Mouse (Mus musculus): ENCODE results near the gene Lrsam1.

Lrsam1 gene

DNA sequence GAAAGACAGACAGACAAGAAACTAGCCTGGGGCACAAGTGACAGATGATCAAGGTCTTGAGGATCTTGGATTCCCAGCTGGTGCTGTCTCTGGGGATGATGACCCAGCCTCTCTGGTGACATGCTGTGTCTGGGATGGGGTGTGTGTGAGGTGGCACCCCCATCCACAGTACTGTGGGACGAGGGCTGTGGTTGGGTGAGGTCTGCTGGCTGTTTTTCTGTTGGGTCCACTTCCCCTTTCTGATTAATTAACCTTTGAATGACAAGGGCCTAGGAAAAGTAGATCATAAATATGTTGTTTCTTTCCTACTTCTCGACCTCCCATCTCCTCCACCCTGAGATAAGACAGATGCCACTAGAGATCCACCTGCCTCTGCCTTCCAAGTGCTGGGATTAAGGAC lies 67.3 kb downstream of the Lrsam1 start:
- no peak for DNase-seq (ENCODE audit: low spot score)

DNA sequence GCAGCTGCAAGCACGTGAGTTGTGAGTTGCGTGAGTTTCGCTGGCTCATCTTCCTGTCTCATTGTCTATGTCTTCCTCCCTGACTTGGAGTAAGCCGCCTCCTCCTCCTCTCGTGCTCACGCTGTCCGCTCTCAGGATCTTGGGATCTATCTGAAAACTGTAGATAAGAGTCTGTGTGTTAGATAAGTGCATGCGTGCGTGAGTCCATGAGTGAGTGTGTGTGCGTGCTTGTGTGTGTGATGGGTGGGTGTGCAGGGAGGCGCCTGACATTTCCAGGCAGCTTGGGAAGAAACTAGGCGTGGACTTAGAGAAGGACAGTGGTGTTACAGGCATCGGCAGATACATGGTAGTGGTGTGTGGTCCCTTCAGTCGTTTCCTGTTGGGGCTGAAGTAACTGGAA lies 68.9 kb downstream of the Lrsam1 start:
- no peak for DNase-seq (ENCODE audit: low spot score)

DNA sequence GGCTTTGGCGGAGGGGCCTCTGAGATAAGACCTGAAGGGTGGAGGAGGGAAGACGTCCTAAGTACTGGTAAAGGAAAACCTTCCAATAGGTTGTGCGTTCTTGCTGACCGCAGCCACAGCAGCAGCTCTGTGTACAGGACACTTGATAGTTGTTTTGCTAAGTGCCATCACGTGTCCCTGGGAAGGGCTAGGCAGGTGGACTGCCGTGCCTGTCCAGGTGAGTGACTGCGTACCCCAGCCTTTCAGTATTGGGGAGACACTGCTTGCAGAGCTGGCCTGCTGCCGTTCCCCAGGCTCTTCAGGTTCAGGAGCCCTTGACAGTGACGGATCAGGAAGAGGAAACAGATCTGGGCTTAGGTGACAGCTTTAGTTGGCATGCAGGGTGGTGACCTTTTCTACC lies 70.1 kb downstream of the Lrsam1 start:
- no peak for DNase-seq (ENCODE audit: low spot score)

DNA sequence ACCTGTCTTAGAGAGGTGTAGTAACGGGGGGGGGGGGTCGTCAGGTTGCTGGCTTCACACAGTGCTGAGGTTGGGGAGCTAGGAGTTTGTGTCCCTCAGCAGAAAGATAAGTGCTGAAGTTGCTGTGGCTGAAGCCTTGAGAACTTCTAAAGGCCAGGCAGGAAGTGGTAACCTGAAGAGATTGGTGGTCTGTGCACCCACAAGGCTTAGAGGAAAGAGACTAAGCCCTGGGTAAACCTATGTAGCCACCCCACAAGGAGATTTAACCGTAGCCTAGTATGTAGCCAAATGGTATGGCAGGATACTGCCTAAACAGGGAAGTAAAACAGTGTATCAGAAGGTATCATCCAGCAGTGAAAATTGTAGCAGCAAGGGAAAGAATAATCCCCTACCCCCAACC lies 71.1 kb downstream of the Lrsam1 start:
- DNase-seq (ENCODE audit: low spot score), result no peak

DNA sequence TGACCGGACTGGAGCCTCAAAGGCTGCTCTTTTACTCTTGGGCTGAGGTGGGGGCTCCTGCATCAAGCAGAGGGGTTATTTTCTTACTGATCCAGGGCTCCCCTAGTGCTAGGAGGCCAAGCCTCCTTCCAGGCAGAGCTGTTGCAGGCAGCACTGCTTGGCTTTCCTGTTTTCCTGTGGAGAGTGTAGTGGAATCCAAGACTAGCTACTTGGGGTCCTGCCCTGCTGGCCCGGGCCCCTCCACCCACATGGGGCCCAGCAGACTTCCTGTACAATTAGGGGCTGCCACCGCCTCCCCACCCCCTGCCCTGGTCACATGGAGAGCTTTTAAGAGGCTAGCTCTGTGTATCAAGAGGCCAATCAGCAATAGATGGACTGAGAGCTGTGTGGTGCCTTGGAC lies 72.9 kb downstream of the Lrsam1 start:
- DNase-seq (ENCODE audit: low spot score), result no peak

DNA sequence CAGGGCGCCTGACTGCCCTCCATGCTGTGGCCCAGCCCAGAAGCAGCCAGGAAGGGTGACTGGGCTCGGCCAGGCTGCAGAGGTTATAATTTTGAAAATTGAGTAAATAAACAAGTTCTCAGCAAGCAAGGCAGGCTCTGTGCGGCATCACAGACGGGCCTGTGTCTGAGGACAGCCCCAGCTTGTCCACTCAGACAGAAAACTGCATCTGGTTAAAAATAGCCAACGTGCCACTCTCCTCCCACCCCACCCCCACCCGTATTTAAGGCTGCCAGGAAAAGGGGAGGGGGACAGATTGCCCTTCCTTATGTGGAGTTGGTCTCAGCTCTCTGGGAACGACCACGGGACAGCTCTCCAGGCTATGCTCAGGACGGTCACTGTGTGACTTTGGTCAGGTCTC lies 73.4 kb downstream of the Lrsam1 start:
- DNase-seq (ENCODE audit: low spot score), result no peak

DNA sequence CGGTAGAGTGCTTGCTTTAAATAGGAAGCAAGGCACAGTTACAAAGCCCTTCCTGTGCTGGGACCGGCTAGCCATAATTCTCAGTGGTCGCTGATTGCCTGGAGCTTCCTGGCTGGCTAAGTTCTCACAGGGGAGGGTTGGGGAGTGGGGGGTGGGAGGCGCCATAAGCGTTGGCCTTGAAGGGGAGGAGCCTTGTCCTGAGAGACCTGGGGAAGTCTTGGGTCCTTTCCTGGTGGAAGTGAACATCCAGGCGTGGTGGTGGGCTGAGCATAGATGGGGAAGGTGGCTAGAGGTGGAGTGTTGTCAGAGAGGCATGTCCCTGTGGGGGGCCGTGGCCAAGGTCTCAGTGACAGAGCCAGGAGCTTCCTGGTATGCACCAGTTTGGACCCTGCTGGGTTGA lies 76.7 kb downstream of the Lrsam1 start:
- DNase-seq (ENCODE audit: low spot score), result no peak

DNA sequence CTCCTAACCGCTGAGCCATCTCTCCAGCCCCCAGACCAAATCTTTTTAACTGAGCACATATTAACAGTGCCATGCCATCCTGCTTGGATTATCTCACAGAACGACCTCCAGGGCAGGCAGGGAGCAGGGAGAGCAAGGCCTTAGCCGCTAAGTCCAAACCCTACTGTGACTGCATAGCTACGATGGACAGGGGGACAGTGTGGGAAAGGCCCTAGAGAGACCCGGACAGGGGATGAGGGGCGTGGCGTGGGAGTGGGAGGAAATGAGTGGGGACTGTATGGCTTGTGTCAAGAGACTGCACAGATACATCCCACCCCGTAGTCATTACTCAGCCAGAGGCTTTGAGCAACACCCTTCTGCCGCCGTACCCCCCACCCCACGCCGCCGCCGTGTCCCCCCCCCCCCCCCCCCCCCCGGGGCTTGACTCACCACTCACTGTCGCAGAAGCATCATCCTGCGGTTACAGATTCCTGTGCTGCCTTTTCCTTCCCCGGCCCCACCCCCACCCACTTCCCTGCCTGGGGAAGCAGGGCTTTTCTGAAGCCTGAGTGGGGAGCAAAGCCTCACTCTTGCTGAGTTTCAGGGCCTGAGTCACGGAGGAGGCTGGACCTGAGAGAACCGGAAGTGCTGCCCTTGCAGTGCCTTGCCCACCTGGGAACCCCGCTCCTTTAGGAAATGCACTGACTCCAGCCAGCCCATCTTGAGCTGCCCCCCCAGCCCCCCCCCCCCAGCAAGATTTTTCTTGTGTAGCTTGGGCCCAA lies 79.0 kb downstream of the Lrsam1 start:
- no peak for DNase-seq (ENCODE audit: low spot score)

DNA sequence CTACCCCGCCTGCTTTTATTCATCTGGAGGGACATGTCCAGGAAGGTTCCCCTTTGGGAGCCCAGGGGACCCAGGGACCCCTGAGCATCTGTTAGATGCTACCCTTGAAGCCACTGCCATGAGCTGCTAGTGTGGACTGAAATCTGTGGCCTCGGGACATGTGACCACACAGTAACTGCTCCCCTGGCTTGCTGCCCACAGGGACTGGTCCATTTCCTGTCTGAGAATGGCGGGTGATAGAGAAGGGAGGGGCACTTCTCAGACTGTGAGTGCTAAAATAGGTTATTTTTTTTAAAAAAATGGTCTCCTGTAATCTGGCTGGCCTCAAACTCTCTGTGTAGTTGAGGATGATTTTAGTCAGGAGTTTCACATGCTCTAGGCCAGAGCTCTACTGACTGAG lies 79.7 kb downstream of the Lrsam1 start:
- DNase-seq (ENCODE audit: low spot score), result peak; percentile 44

DNA sequence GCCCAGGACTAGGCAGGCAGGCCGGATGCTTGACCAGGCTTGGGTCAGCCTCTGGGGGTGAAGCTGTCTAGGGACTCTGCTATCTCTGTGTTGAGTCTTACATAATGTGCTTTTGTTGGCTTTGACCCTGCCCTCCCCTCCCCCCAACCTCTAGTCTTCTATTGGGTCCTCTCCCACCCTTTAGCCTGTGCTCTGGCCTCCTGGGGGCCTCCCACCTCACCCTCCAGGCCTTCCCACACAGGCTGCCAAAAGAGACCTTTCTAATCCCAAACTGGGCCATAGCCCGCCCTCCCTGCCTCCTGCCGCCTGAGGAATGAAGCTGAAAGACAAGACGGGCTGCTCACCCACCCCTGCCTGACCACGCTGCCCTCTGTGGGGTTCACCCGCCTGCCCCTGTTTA lies 80.4 kb downstream of the Lrsam1 start:
- no peak for DNase-seq (ENCODE audit: low spot score)

DNA sequence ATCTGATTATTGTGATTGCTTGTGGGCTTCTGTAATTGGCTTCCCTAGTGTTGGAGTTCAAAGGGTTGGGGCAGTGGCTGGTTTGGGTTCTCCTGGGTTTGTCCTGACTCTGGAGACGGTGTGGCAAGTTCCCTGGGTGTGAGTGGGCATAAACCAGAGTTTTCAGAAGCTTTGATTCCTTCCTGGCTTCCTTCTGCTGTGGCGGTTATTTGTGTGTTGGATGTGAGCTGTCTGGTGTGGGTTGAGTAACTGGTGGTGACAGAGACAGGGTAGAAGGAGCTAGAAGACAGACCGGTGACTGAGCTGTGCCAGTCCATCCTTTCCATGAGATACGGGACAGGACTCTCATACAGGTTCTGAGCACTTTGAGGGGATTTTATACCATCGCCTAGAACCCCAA lies 81.8 kb downstream of the Lrsam1 start:
- DNase-seq (ENCODE audit: low spot score), result no peak

DNA sequence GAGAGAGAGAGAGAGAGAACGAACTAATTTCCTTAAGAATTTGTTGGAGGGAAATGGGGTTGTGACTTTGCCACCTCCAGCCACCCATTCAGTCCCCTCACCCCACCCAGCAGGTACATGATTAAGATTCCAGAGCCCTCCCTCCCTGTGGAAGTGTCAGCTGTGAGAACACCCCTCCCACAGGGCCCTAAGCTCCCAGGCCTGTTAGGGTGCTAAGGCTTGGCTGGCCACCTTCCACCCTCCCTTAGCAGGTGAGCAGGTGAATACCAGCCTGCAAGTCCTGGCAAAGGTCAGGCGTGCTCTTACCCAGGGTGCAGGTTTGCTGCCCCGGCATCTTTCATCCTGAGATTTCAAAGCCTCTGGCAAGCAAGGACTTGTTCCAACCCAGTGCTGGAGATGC lies 83.0 kb downstream of the Lrsam1 start:
- no peak for DNase-seq (ENCODE audit: low spot score)

DNA sequence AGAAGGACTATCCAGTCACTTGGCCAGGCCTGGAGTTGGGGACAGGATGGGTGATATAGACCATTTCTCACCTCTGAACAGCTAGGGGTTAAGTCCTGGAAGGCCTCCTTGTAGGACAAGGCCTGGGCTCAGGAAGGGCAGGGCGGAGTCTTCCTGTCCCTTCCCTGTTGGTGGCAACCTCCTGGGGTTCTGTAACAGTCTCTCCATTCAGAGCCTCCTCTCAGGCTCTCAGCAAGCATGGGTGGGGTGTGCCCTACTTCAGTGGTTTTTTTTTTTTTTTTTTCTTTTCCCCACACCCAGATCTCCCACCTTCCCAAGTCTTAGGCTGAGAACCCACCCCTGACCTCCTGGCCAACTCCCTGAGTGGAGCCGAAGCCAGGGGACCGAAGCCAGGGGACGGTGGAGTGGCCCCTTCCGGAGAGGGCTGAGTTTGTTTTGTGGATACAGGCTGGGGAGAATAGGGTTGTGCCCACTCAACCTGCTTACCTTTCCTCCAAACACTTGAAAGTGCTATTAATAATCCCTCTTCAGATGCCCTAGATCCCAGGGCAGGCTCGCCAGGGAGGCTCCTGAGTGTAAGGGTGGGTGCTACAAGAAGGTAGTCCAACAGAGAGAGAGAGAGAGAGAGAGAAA lies 83.5 kb downstream of the Lrsam1 start:
- DNase-seq (ENCODE audit: low spot score), result no peak

DNA sequence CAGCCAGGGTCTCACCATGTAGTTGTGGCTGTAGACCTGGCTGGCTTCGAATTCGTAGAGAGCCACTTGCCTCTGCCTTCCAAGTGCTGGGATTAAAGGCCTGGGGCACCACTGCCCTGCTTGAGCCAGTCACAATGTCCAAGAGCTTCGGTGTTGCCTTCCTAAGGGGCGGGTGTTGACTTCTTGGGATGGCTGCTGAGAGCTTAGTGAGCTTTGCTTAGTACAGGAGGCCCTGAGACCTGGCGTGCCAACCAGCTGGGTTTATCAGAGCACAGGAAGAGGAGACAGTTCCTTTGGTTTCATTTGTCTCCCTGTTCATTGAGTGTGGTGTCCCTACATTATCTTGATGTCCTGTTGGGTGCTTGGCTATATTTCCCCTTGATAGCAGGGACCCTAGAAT lies 84.1 kb downstream of the Lrsam1 start:
- no peak for DNase-seq (ENCODE audit: low spot score)

DNA sequence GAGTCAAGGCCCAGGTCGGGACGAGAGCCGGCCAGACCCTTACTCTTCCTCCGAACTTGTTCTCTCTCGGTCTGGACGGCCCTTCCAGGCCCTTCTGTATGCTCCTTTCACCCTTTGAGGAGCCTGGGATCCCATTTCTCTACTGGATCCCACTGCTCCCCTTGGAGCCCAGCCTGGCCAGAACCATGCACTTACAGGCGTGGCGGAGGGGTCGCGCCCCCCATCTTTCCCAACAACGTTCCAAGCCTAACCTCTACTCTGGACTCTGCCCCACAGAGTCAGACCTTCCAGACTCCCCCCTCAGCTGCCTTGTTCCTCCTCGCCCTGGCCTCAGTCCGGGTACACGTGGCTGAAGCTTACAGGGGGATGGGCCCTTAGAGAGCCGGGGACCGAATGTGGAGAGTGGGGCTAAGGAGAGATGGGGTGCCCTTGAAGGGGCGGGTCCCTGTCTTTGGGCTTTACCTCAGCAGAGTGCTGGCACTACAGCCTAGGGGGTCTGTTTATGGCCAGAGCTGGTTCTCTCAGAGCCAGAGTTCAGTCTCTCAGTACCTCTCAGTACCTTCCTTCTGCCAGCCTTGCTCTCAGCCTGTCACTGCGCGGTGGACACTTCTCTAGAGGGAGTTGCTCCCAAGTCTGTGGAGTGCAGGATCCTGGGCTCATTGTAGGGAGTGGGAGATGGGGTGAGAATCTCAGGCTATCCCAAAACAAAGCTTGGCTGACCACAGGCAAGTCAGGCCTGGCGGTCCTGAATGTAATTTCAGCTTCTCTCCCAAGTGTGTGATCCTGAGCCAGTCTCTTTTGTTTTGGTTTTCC lies 84.7 kb downstream of the Lrsam1 start:
- no peak for DNase-seq (ENCODE audit: low spot score)

DNA sequence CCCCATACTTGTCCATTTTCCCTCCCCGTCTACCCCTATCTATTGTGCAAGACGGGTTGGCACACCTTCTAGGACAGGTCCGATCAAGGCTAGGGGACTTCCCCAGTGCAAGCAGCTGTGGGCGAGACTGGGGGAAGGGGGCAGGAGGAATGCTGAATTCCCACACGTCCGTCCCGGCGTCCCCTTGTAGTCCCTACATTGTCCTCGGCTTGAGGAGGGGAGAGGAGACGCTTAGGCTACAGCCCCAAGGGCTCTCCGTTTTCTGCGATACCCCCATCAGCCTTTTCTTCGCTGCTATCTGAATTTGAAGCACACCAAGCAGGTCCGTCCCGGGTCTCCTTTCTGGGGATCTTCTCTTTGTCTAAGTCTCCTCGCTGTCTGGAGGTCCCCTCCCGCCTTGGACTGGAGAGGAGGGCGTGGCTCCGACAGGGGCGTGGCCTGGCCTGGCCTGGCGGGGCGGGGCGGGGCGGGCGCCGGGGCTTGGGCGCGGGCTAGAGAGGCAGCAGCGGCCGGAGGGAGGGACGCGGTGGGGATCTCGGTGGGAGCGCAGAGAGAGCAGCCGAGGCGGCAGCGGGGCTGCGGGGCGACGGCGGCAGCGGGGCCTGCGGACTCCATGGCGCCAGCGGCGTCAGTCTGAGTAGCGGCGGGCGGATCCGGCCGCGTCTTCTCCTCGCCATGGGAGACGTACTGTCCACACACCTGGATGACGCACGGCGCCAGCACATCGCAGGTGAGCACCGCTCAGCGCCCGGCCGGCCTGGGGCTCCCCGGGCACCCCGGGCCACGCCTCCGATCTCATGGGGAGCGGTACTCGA lies 85.5 kb downstream of the Lrsam1 start, which contains the start of gene Fam129b:
TSS of gene Fam129b (plus strand) at position 440 of the 815 bp plus-strand sequence.
- DNase-seq (ENCODE audit: low spot score), result peak; percentile 81
